8 mouse cellular contexts compared by ENCODE assay signal in genomic region chr9:21165952-21166451, GRCm38 (mm10). TPM values are rescaled to one million over a fixed set of nuclear protein-coding genes. Genes with fewer than 3 reads are reported as not detected.
A peak's percentile ranks its signal among the peaks of the same experiment; 100 is the strongest.
DNase-seq lines count a peak whose midpoint lies in the region; ATAC-seq lines count a peak whose summit lies in the region.

No protein-coding gene starts in this region.

- peak overlapping the region; percentile 52 for H3K4me3 ChIP-seq in midbrain, embryonic 16.5 days (ENCODE audit: low read depth, low read length)

- no peaks in the 10 kb centered on the region for H3K36me3 ChIP-seq in midbrain, embryonic 16.5 days (ENCODE audit: control insufficient read depth, insufficient read depth, low read length)

- H3K9me3 ChIP-seq in midbrain, embryonic 16.5 days (replicated peaks; ENCODE audit: control insufficient read depth, low read length, poor library complexity, severe bottlenecking): no peaks in the 10 kb centered on the region

- H3K27me3 ChIP-seq in midbrain, embryonic 16.5 days (ENCODE audit: control insufficient read depth, insufficient read depth, low read depth, low read length): peaks cover 52% of the 10 kb centered on the region

- peak; percentile 79 for DNase-seq in CD4-positive, CD25-positive, alpha-beta regulatory T cell, adult 2 months (ENCODE audit: low read depth, low spot score)
- peak; percentile 33 to 73 for DNase-seq in urinary bladder, postnatal 4 days (ENCODE audit: low spot score in 2 of 2)
- DNase-seq in urinary bladder, postnatal 36 days (ENCODE audit: low spot score in 2 of 2): no peak
- peak; percentile 80 for DNase-seq in heart, postnatal 4 days
- peak; percentile 33 for DNase-seq in left cerebral cortex, postnatal 4 days
- DNase-seq in thymus, postnatal 0 days (ENCODE audit: low spot score): peak; percentile 56

- WGBS in midbrain, embryonic 16.5 days: 1% methylated on average over 43 of the region's 47 CpGs

- no peak overlapping the region for H3K27ac ChIP-seq in midbrain, embryonic 16.5 days (ENCODE audit: low read length)

- H3K4me1 ChIP-seq in midbrain, embryonic 16.5 days (ENCODE audit: control insufficient read depth, insufficient read depth, low read length): peaks cover 20% of the 10 kb centered on the region; the same call in 1 of the 2 replicates

- intact Hi-C loops in left cerebral cortex, postnatal 4 days (cut with DNase I): no loop called here

- peak overlapping the region; percentile 68 for H3K4me2 ChIP-seq in midbrain, embryonic 16.5 days (ENCODE audit: low read length)

- peak overlapping the region; percentile 63 for H3K9ac ChIP-seq in midbrain, embryonic 16.5 days (ENCODE audit: low read depth, low read length)

- no peak for ATAC-seq in CD4-positive, CD25-positive, alpha-beta regulatory T cell, adult 4 months
- no peak for ATAC-seq in midbrain, embryonic 16.5 days

RNA-seq across cellular contexts. Expression of gene Pde4a, which starts 0.5 kb away (rescaled TPM):
- 1 to 10 TPM in 1 of 2 experiments, under 1 TPM in 1; 0.67 to 1.3 TPM for polyA plus RNA-seq in CD4-positive, CD25-positive, alpha-beta regulatory T cell, adult 4 months (2017; shearing (Covaris generic))
- total RNA-seq in heart, postnatal 4 days (2021): 10 to 100 TPM; 18.7 to 21.1 TPM
- total RNA-seq in left cerebral cortex, postnatal 4 days (2021): 10 to 100 TPM; 44.4 to 47.3 TPM
- polyA plus RNA-seq in midbrain, embryonic 16.5 days (2015; fragmentation: Nextera tagmentation; extraction: Ambion mirVana): 44.2 and 49.3 TPM in 2 replicates
- polyA plus RNA-seq in thymus, postnatal 0 days (2015; fragmentation: Nextera tagmentation; extraction: Ambion mirVana): 0.95 and 1.0 TPM in 2 replicates

RNA-seq across cellular contexts. Expression of gene Cdc37, which starts 16.2 kb away (rescaled TPM):
- 100 to 1,000 TPM; 100 to 115 TPM for polyA plus RNA-seq in CD4-positive, CD25-positive, alpha-beta regulatory T cell, adult 4 months (2017; shearing (Covaris generic))
- total RNA-seq in heart, postnatal 4 days (2021): 100 to 1,000 TPM; 145 to 158 TPM
- total RNA-seq in left cerebral cortex, postnatal 4 days (2021): 100 to 1,000 TPM; 125 TPM
- 199 and 227 TPM in 2 replicates for polyA plus RNA-seq in midbrain, embryonic 16.5 days (2015; fragmentation: Nextera tagmentation; extraction: Ambion mirVana)
- polyA plus RNA-seq in thymus, postnatal 0 days (2015; fragmentation: Nextera tagmentation; extraction: Ambion mirVana): 281 and 307 TPM in 2 replicates

RNA-seq across cellular contexts. Expression of gene Tyk2, which starts 35.0 kb away (rescaled TPM):
- 10 to 100 TPM; 35.2 to 77.5 TPM for polyA plus RNA-seq in CD4-positive, CD25-positive, alpha-beta regulatory T cell, adult 4 months (2017; shearing (Covaris generic))
- total RNA-seq in heart, postnatal 4 days (2021): 1 to 10 TPM; 7.7 to 8.2 TPM
- 10 to 100 TPM; 16.1 to 16.7 TPM for total RNA-seq in left cerebral cortex, postnatal 4 days (2021)
- 9.7 and 9.9 TPM in 2 replicates for polyA plus RNA-seq in midbrain, embryonic 16.5 days (2015; fragmentation: Nextera tagmentation; extraction: Ambion mirVana)
- polyA plus RNA-seq in thymus, postnatal 0 days (2015; fragmentation: Nextera tagmentation; extraction: Ambion mirVana): 13.8 and 14.0 TPM in 2 replicates

Comparison
In these comparisons a context has a peak if more than half of its experiments do, and no peak if none do; other contexts are left out.
1. DNase-seq: peak in CD4-positive, CD25-positive, alpha-beta regulatory T cell, adult 2 months (single experiment), urinary bladder, postnatal 4 days (2 of 2), heart, postnatal 4 days (single experiment), left cerebral cortex, postnatal 4 days (single experiment) and thymus, postnatal 0 days (single experiment); none in urinary bladder, postnatal 36 days (0 of 2).
2. RNA of gene Pde4a, which starts 0.5 kb away (polyA plus RNA-seq): 44.2 to 49.3 TPM in midbrain, embryonic 16.5 days; 0.67 to 1.3 TPM in CD4-positive, CD25-positive, alpha-beta regulatory T cell, adult 4 months and 0.95 to 1.0 TPM in thymus, postnatal 0 days; every median in the first group is over 10 times any median in the second.